Mouse (Mus musculus) cortical plate, adult 2 months (tissue): Measurements from ENCODE around the gene March8. TPM values are rescaled to one million over a fixed set of nuclear protein-coding genes. Genes with fewer than 3 reads are reported as not detected.

Experiments
- H3K27ac ChIP-seq: fragments of 200-500 bp; 2 replicates; pipeline ENCODE4 v1.5.1; 2012; ENCODE audit warnings: low read length, control low read depth, inconsistent platforms; ENCODE audit not compliant: insufficient read depth
- H3K4me1 ChIP-seq: fragments of 200-500 bp; 2 replicates; pipeline ENCODE4 v1.6.1; 2011; ENCODE audit warnings: low read length; ENCODE audit not compliant: control insufficient read depth, insufficient read depth
- H3K4me3 ChIP-seq: fragments of 200-500 bp; 2 replicates; pipeline ENCODE4 v1.5.1; 2011; ENCODE audit warnings: mild to moderate bottlenecking, low read length, control low read depth; ENCODE audit not compliant: insufficient read depth
- CTCF ChIP-seq: fragments of 200-500 bp; IDR thresholded peaks from 2 replicates; pipeline ENCODE4 v1.5.1; 2011; ENCODE audit warnings: mild to moderate bottlenecking, control low read depth, low read length; ENCODE audit not compliant: insufficient read depth; ENCODE audit errors: extremely low read depth
- POLR2A ChIP-seq: fragments of 200-500 bp; IDR thresholded peaks from 2 replicates; pipeline ENCODE4 v1.6.1; 2011; ENCODE audit warnings: mild to moderate bottlenecking, low read length, control low read depth; ENCODE audit not compliant: insufficient read depth; ENCODE audit errors: extremely low read depth
- polyA plus RNA-seq: library from polyadenylated mRNA; depleted of rRNA; stranded (reverse); fragments of >200 nt; gene quantifications from 2 replicates; pipeline ENCODE4 v1.2.3, GENCODE M21; 2012

The March8 gene
- polyA plus RNA-seq, 1 experiment: 61.6 TPM

GRCm38 (mm10) chr6:116385194-116386044 is 47.6 kb downstream of the March8 start:
- peaks cover 4% of the 10 kb centered on the region for H3K4me1 ChIP-seq
- no peak overlapping the region for H3K4me3 ChIP-seq
- no peak for TF ChIP-seq CTCF
- TF ChIP-seq POLR2A: no peak
- H3K27ac ChIP-seq: no peak overlapping the region

GRCm38 (mm10) chr6:116386045-116386415 is 48.2 kb downstream of the March8 start:
- Histone ChIP-seq H3K4me3 (no peak overlapping the region), H3K4me1 (peaks cover 4% of the 10 kb centered on the region), H3K27ac (no peak overlapping the region)
- TF ChIP-seq CTCF (no peak), POLR2A (no peak)

- peaks cover 4% of the 10 kb centered on the region for H3K4me1 ChIP-seq
- no peak overlapping the region for H3K4me3 ChIP-seq
- TF ChIP-seq POLR2A (no peak), CTCF (no peak)
- H3K27ac ChIP-seq: no peak overlapping the region
Observed at GRCm38 (mm10) chr6:116386506-116386905, 48.7 kb downstream of the March8 start.

- H3K4me1 ChIP-seq: peaks cover 3% of the 10 kb centered on the region
- TF ChIP-seq CTCF (no peak), POLR2A (no peak)
- no peak overlapping the region for H3K27ac ChIP-seq
- H3K4me3 ChIP-seq: no peak overlapping the region
Observed at GRCm38 (mm10) chr6:116388068-116388467, 50.2 kb downstream of the March8 start.

GRCm38 (mm10) chr6:116389481-116389880 is 51.7 kb downstream of the March8 start:
- Histone ChIP-seq H3K27ac (no peak overlapping the region), H3K4me3 (no peak overlapping the region), H3K4me1 (peaks cover 2% of the 10 kb centered on the region; the same call in 1 of the 2 replicates)
- no peak for TF ChIP-seq POLR2A
- no peak for TF ChIP-seq CTCF

- Histone ChIP-seq H3K4me1 (no peaks in the 10 kb centered on the region; the same call in 1 of the 2 replicates), H3K27ac (no peak overlapping the region), H3K4me3 (no peak overlapping the region)
- TF ChIP-seq CTCF (no peak), POLR2A (no peak)
Observed at GRCm38 (mm10) chr6:116394916-116395648, 57.3 kb downstream of the March8 start.

GRCm38 (mm10) chr6:116397621-116398020 is 59.8 kb downstream of the March8 start:
- H3K27ac ChIP-seq: no peak overlapping the region
- no peaks in the 10 kb centered on the region; the same call in 1 of the 2 replicates for H3K4me1 ChIP-seq

GRCm38 (mm10) chr6:116398136-116398535 is 60.3 kb downstream of the March8 start:
- no peak for TF ChIP-seq POLR2A
- TF ChIP-seq CTCF: no peak
- no peaks in the 10 kb centered on the region; the same call in 1 of the 2 replicates for H3K4me1 ChIP-seq
- no peak overlapping the region for H3K4me3 ChIP-seq
- no peak overlapping the region for H3K27ac ChIP-seq

More at GRCm38 (mm10) chr6:116397621-116398020, 59.8 kb downstream of the March8 start:
- H3K4me3 ChIP-seq: no peak overlapping the region
- no peak for TF ChIP-seq CTCF
- TF ChIP-seq POLR2A: no peak

GRCm38 (mm10) chr6:116401746-116402423 is 64.1 kb downstream of the March8 start:
- Histone ChIP-seq H3K27ac (no peak overlapping the region), H3K4me1 (peaks cover 2% of the 10 kb centered on the region), H3K4me3 (no peak overlapping the region)
- TF ChIP-seq POLR2A: no peak
- no peak for TF ChIP-seq CTCF
